Mouse (Mus musculus) testis, adult 2 months (tissue): ENCODE results near the gene Erfe.

Source experiments
- CTCF ChIP-seq: fragments of 200-500 bp; IDR thresholded peaks from 2 replicates; pipeline ENCODE4 v1.5.1; 2012; ENCODE audit warnings: low read depth, mild to moderate bottlenecking, inconsistent platforms, low read length, moderate library complexity; ENCODE audit not compliant: control insufficient read depth, insufficient read depth, insufficient replicate concordance
- POLR2A ChIP-seq: fragments of 200-500 bp; IDR thresholded peaks from 2 replicates; pipeline ENCODE4 v1.6.1; 2012; ENCODE audit warnings: low read depth, mild to moderate bottlenecking, inconsistent platforms, low read length, moderate library complexity; ENCODE audit not compliant: control insufficient read depth

GRCm38 (mm10) chr1:91362113-91362512, 4.1 kb upstream of the Erfe start:
- TF ChIP-seq CTCF: no peak
- no peak for TF ChIP-seq POLR2A
